Mouse (Mus musculus): ENCODE measurements around the gene Vkorc1l1. TPM values are rescaled to one million over a fixed set of nuclear protein-coding genes. Genes with fewer than 3 reads are reported as not detected.
A peak's percentile ranks its signal among the peaks of the same experiment; 100 is the strongest.
"Not testable (repeated sequence)": the region's sequence is repeated elsewhere in the genome, so short reads cannot be mapped to it uniquely, and the experiment has no call there.

The Vkorc1l1 gene
- total and polyA plus RNA-seq, 3 experiments, result 12.4 to 17.9 (median 14.3) TPM

GRCm38 (mm10) chr5:129940281-129940680 lies 1.5 kb upstream of the Vkorc1l1 start:
- no peak overlapping the region for H3K27ac ChIP-seq
- no peaks in the 10 kb centered on the region for H3K36me3 ChIP-seq (ENCODE audit: control insufficient read depth, insufficient read depth, low read length)
- H3K4me3 ChIP-seq, result no peak overlapping the region
- TF ChIP-seq EP300 (IDR thresholded peaks at IDR 0.05; ENCODE audit: insufficient read depth, low read depth, low read length), result no peak
- intact Hi-C loops (cut with DNase I), result loop anchor here (5.0 kb wide), 2 partner anchors 33 to 232 kb away; partner anchors contain the start of genes Nupr1l and Rabgef1
- H3K9ac ChIP-seq (ENCODE audit: low read depth, low read length), result no peak overlapping the region
- peaks cover 2% of the 10 kb centered on the region for H3K79me2 ChIP-seq (replicated peaks; ENCODE audit: control insufficient read depth, insufficient read depth, low read length)
- H3K4me1 ChIP-seq (ENCODE audit: control insufficient read depth, insufficient read depth, low read length), result peaks cover 2% of the 10 kb centered on the region; the same call in 1 of the 2 replicates
- 26% methylated on average over 2 of the region's 2 CpGs for WGBS
- DNase-seq, result no peak
- no peaks in the 10 kb centered on the region for H3K27me3 ChIP-seq (ENCODE audit: control insufficient read depth, insufficient read depth, low read length)

- no peaks in the 10 kb centered on the region for H3K27me3 ChIP-seq (ENCODE audit: control insufficient read depth, insufficient read depth, low read length)
- no peak for TF ChIP-seq EP300 (IDR thresholded peaks at IDR 0.05; ENCODE audit: insufficient read depth, low read depth, low read length)
- TF ChIP-seq POLR2A (IDR thresholded peaks at IDR 0.05; ENCODE audit: insufficient read depth, low read depth, low read length), result peak; percentile 63
- no peaks in the 10 kb centered on the region for H3K36me3 ChIP-seq (ENCODE audit: control insufficient read depth, insufficient read depth, low read length)
- peak overlapping the region; percentile 36; the same call in 1 of the 2 replicates for H3K9ac ChIP-seq (ENCODE audit: low read depth, low read length)
- WGBS, result 2% methylated on average over 9 of the region's 9 CpGs
- no peak for DNase-seq
- peaks cover 2% of the 10 kb centered on the region; the same call in 1 of the 2 replicates for H3K4me1 ChIP-seq (ENCODE audit: control insufficient read depth, insufficient read depth, low read length)
- peak overlapping the region; percentile 59 for H3K27ac ChIP-seq
- H3K4me3 ChIP-seq, result peak overlapping the region; percentile 48
- intact Hi-C loops (cut with DNase I), result loop anchor here (5.0 kb wide), 2 partner anchors 34 to 231 kb away; partner anchors contain the start of genes Nupr1l and Rabgef1
- H3K79me2 ChIP-seq (replicated peaks; ENCODE audit: control insufficient read depth, insufficient read depth, low read length), result peaks cover 2% of the 10 kb centered on the region
Measured at GRCm38 (mm10) chr5:129940736-129941494, 855 bp upstream of the Vkorc1l1 start.

DNA sequence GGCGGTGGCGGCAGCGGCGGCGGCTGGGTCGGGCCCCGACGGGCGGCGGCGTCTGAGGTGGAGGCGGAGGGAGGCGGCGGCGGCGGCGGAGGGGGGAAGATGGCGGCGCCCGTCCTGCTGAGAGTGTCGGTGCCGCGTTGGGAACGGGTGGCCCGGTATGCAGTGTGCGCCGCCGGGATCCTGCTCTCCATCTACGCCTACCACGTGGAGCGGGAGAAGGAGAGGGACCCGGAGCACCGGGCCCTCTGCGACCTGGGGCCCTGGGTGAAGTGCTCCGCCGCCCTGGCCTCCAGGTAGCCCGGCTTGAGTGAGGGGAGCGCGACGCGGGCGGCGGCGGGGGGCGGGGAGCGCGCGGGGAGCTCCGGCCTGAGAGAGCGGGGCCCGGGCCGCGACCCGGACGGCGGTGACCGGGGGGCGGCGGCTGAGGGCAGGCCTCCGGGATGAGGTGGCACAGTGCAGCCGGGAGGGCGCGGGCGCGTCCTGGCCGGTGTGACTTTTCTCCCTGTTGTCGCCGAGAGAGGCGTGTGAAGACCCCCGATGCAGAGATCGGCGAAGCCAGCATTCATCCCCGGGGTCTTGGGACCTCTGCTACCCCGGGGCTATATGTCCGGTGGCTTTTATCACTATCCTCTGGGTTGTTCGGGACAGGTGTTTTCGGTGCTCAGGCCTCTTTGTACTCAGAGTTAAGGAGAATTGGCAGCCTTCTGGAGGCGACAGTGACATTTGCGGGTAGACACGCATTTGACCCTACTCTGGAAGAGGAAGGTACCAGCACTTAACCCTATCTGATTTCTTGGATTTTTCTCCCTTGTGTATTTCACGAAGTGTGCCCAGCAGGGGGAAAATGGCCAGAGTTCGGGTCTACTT lies 536 bp downstream of the Vkorc1l1 start:
- 1% methylated on average over 48 of the region's 82 CpGs for WGBS
- Histone ChIP-seq H3K4me3 (peak overlapping the region; percentile 78), H3K9ac (ENCODE audit: low read depth, low read length) (peak overlapping the region; percentile 99), H3K27ac (peak overlapping the region; percentile 57)
- 0 out of 2 replicates have a peak, but pooled peaks have one; percentile 2 for TF ChIP-seq CTCF (IDR thresholded peaks at IDR 0.05)
- not testable (repeated sequence) for H3K79me2 ChIP-seq (replicated peaks; ENCODE audit: control insufficient read depth, insufficient read depth, low read length); H3K4me1 ChIP-seq (ENCODE audit: control insufficient read depth, insufficient read depth, low read length); H3K27me3 ChIP-seq (ENCODE audit: control insufficient read depth, insufficient read depth, low read length); H3K36me3 ChIP-seq (ENCODE audit: control insufficient read depth, insufficient read depth, low read length)
- DNase-seq, result peak; percentile 56 to 60
- intact Hi-C loops (cut with DNase I), result loop anchor here (5.0 kb wide), 2 partner anchors 35 to 230 kb away; partner anchors contain the start of genes Nupr1l and Rabgef1

- Histone ChIP-seq H3K79me2 (replicated peaks; ENCODE audit: control insufficient read depth, insufficient read depth, low read length) (peaks cover 2% of the 10 kb centered on the region), H3K9ac (ENCODE audit: low read depth, low read length) (no peak overlapping the region), H3K27me3 (ENCODE audit: control insufficient read depth, insufficient read depth, low read length) (no peaks in the 10 kb centered on the region), H3K4me1 (ENCODE audit: control insufficient read depth, insufficient read depth, low read length) (peaks cover 2% of the 10 kb centered on the region; the same call in 1 of the 2 replicates), H3K27ac (no peak overlapping the region), H3K36me3 (ENCODE audit: control insufficient read depth, insufficient read depth, low read length) (peaks cover 4% of the 10 kb centered on the region), H3K4me3 (no peak overlapping the region)
- WGBS, result 82% methylated on average over 1 of the region's 1 CpGs
- no peak for DNase-seq
- TF ChIP-seq CTCF (IDR thresholded peaks at IDR 0.05), result no peak
- intact Hi-C loops (cut with DNase I), result loop anchor here (5.0 kb wide), 2 partner anchors 36 to 229 kb away; partner anchors contain the start of genes Nupr1l and Rabgef1
Measured at GRCm38 (mm10) chr5:129943402-129943801, 1.6 kb downstream of the Vkorc1l1 start.

DNA sequence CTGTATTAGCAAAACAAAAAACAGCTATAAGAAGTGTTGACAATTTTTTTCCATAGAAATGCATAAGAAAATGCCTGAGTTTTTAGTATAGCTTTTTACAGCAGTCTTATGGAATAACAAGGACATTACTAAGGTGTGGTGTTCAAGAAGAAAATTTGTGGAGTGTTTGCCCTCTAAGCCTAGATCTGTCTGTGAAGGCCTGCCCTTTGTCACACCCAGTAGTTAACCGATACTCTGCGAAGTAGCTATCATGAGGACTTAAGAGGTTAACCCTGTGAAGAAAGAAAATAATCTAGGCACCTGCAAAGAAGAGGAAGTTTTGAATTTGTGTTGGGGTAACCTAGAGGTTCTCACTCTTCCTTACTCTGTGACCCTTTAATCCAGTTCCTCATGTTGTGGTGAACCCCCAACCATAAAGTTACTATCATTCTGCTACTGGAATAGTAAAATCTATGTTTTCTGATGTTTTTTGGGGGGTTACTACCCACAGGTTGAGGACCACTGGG lies 5.8 kb downstream of the Vkorc1l1 start:
- WGBS, result 93% methylated on average over 2 of the region's 2 CpGs
- no peaks in the 10 kb centered on the region for H3K27me3 ChIP-seq (ENCODE audit: control insufficient read depth, insufficient read depth, low read length)
- H3K27ac ChIP-seq, result no peak overlapping the region
- H3K4me3 ChIP-seq, result no peak overlapping the region
- no peak for DNase-seq
- peaks cover 4% of the 10 kb centered on the region for H3K36me3 ChIP-seq (ENCODE audit: control insufficient read depth, insufficient read depth, low read length)
- H3K9ac ChIP-seq (ENCODE audit: low read depth, low read length), result no peak overlapping the region
- TF ChIP-seq POLR2A (IDR thresholded peaks at IDR 0.05; ENCODE audit: insufficient read depth, low read depth, low read length) (no peak), EP300 (IDR thresholded peaks at IDR 0.05; ENCODE audit: insufficient read depth, low read depth, low read length) (no peak), CTCF (IDR thresholded peaks at IDR 0.05) (no peak)
- peaks cover 2% of the 10 kb centered on the region for H3K79me2 ChIP-seq (replicated peaks; ENCODE audit: control insufficient read depth, insufficient read depth, low read length)
- intact Hi-C loops (cut with DNase I), result no loop called here
- peaks cover 2% of the 10 kb centered on the region; the same call in 1 of the 2 replicates for H3K4me1 ChIP-seq (ENCODE audit: control insufficient read depth, insufficient read depth, low read length)
